Mouse (Mus musculus): ENCODE results near the gene Tmem121b. TPM values are rescaled to one million over a fixed set of nuclear protein-coding genes. Genes with fewer than 3 reads are reported as not detected.

Gene Tmem121b
- polyA plus RNA-seq, 1 experiment: not detected

DNA sequence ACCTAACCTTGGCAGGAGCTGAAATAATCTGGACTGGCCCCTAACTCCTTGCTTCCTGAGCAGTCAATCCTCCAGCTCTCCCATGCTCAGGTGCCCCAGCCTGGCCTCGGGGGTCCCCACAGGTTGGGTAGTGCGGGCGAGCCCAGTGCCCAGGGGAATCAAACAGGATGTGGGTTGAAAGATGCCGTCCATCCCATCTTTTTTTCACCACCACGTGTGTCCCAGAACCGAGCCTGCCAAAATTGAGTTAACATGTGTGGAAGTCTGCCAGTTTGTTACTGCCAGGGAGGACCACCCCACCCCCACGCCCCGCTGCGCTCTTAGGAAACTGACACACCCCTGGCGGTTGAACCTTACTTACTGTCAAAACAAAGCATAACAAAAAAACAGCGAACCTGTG, 29.7 kb downstream of the Tmem121b start:
- peaks cover 10% of the 10 kb centered on the region for H3K36me3 ChIP-seq (ENCODE audit: control insufficient read depth)
- H3K9me3 ChIP-seq (ENCODE audit: control insufficient read depth, low read length): no peaks in the 10 kb centered on the region
- peaks cover 20% of the 10 kb centered on the region for H3K27me3 ChIP-seq (ENCODE audit: control insufficient read depth)
- peaks cover 42% of the 10 kb centered on the region for H3K4me1 ChIP-seq (ENCODE audit: control insufficient read depth)
- no peak for TF ChIP-seq TAL1 (IDR thresholded peaks at IDR 0.05; ENCODE audit: low read length)
- TF ChIP-seq GATA1 (IDR thresholded peaks at IDR 0.05; ENCODE audit: low read length): no peak
- H3K4me3 ChIP-seq (replicated peaks): peak overlapping the region; percentile 85

DNA sequence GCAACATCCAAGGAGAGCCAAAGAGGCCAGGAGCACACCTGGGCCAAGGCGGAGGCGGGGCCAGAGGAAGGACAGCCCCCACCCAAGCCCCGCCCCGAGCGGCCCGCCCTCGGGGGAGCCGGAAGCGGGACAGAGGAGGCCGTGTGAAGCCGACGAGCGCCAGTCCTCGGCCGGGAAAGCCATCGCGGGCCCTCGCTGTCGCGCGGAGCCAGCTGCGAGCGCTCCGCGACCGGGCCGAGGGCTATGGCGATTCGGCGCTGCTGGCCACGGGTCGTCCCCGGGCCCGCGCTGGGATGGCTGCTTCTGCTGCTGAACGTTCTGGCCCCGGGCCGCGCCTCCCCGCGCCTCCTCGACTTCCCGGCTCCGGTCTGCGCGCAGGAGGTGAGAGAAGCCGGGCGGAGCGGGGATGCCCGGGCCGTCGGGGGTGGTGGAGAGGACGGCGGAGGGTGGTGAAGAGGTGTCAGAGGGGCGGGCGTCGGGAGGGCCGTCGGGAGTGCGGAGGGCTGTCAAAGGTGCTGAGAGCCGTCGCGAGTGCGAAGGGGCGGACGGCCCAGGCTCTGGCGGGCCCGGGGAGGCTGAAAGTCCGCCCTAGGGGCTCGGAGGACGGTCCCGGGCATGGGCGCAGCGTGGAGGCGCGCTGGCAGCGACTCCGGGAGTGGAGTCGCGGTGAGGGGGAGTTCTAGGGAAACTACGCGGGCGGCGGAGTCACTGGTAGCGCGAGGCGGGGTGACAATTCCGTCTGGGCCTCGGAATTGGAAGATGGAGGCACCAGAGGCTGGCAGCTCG, 30.3 kb downstream of the Tmem121b start, which contains the start of gene Il17ra:
TSS of gene Il17ra (plus strand) at position 162 of the 786 bp plus-strand sequence.
- Histone ChIP-seq H3K4me1 (ENCODE audit: control insufficient read depth) (peaks cover 42% of the 10 kb centered on the region), H3K9me3 (ENCODE audit: control insufficient read depth, low read length) (no peaks in the 10 kb centered on the region), H3K27me3 (ENCODE audit: control insufficient read depth) (peaks cover 20% of the 10 kb centered on the region), H3K4me3 (replicated peaks) (peak within 1 kb of the TSS; percentile 85), H3K36me3 (ENCODE audit: control insufficient read depth) (peaks cover 10% of the 10 kb centered on the region)
- TF ChIP-seq GATA1 (IDR thresholded peaks at IDR 0.05; ENCODE audit: low read length): no peak
- no peak for TF ChIP-seq TAL1 (IDR thresholded peaks at IDR 0.05; ENCODE audit: low read length)

DNA sequence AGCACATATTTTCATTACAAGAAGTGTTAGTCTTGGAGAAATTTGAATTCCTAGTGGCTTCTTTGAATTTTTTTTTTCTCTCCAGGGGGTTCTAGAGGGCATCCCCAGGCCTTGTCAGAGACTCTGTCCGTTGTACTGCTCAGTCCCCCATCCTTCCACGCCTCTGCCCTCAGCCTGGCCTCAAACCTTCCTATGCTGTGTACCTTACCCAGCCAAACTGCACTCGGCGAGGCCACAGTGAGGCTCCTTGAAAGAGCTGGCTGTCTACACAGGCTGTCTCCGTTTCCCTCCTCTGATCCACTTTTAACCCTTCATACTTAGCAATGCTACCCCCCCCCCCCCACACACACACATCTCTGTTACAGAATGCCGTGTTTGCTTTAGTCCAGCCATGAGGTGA, 31.4 kb downstream of the Tmem121b start:
- TF ChIP-seq TAL1 (IDR thresholded peaks at IDR 0.05; ENCODE audit: low read length) (no peak), GATA1 (IDR thresholded peaks at IDR 0.05; ENCODE audit: low read length) (no peak)
- H3K36me3 ChIP-seq (ENCODE audit: control insufficient read depth): peaks cover 10% of the 10 kb centered on the region
- H3K9me3 ChIP-seq (ENCODE audit: control insufficient read depth, low read length): no peaks in the 10 kb centered on the region
- H3K27me3 ChIP-seq (ENCODE audit: control insufficient read depth): peaks cover 20% of the 10 kb centered on the region
- H3K4me1 ChIP-seq (ENCODE audit: control insufficient read depth): peaks cover 42% of the 10 kb centered on the region
- no peak overlapping the region for H3K4me3 ChIP-seq (replicated peaks)

DNA sequence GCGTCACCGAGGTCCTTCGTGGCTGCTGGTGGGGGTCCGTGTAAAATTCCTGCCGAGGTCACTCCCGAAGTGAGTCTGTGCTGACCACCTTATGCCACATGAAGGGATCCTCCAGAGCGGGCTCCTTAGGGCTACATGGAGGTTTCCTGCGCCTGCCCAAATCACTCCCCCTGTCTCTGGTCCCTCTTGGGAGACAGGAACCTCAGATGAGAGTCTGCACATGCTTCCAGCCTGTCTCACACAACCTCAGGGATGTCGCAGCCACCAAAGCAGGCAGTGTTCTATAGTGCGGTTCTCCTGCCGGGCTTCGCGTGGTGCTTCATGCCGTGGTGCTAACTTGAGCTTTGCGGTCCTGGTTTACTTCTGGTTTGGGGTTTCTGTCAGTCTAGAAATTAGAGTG, 32.4 kb downstream of the Tmem121b start:
- H3K4me3 ChIP-seq (replicated peaks): no peak overlapping the region
- peaks cover 5% of the 10 kb centered on the region for H3K36me3 ChIP-seq (ENCODE audit: control insufficient read depth)
- peaks cover 32% of the 10 kb centered on the region for H3K4me1 ChIP-seq (ENCODE audit: control insufficient read depth)
- no peaks in the 10 kb centered on the region for H3K9me3 ChIP-seq (ENCODE audit: control insufficient read depth, low read length)
- peaks cover 20% of the 10 kb centered on the region for H3K27me3 ChIP-seq (ENCODE audit: control insufficient read depth)
- TF ChIP-seq GATA1 (IDR thresholded peaks at IDR 0.05; ENCODE audit: low read length) (no peak), TAL1 (IDR thresholded peaks at IDR 0.05; ENCODE audit: low read length) (no peak)

DNA sequence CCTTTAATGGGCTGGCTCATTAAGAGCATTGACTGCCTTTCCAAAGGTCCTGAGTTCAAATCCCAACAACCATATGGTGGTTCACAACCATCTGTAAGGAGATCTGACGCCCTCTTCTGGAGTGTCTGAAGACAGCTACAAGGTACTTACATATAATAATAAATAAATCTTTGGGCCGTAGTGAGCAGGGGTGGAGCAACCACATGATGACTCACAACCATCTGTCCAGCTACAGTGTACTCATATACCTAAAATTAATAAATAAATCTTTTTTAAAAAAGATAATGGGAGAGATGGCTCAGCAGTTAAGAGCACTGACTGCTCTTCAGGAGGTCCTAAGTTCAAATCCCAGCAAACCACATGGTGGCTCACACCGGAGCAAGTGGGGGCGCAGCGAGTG, 35.9 kb downstream of the Tmem121b start:
- no peak for TF ChIP-seq TAL1 (IDR thresholded peaks at IDR 0.05; ENCODE audit: low read length)
- no peak overlapping the region for H3K4me3 ChIP-seq (replicated peaks)
- peaks cover 24% of the 10 kb centered on the region for H3K27me3 ChIP-seq (ENCODE audit: control insufficient read depth)
- peaks cover 16% of the 10 kb centered on the region for H3K4me1 ChIP-seq (ENCODE audit: control insufficient read depth)
- no peaks in the 10 kb centered on the region for H3K36me3 ChIP-seq (ENCODE audit: control insufficient read depth)
- H3K9me3 ChIP-seq (ENCODE audit: control insufficient read depth, low read length): no peaks in the 10 kb centered on the region

DNA sequence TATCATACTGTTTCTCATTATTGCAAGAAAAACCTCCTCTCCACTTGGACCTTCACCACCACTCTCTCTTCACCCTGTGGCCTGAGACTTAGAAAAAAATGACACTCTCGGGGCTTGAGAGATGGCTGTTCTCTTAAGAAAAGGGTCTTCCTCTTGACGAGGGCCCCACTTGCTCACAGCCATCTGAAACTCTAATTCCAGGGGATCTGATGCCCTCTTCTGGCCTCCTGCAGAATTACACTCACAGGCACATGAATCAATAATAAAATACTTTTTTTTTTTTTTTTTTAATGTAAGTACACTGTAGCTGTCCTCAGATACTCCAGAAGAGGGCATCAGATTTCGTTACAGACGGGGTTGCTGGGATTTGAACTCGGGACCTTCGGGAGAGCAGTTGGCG, 36.5 kb downstream of the Tmem121b start:
- Histone ChIP-seq H3K27me3 (ENCODE audit: control insufficient read depth) (peaks cover 19% of the 10 kb centered on the region), H3K9me3 (ENCODE audit: control insufficient read depth, low read length) (no peaks in the 10 kb centered on the region), H3K36me3 (ENCODE audit: control insufficient read depth) (no peaks in the 10 kb centered on the region), H3K4me1 (ENCODE audit: control insufficient read depth) (peaks cover 15% of the 10 kb centered on the region), H3K4me3 (replicated peaks) (no peak overlapping the region)
- no peak for TF ChIP-seq TAL1 (IDR thresholded peaks at IDR 0.05; ENCODE audit: low read length)
- no peak for TF ChIP-seq GATA1 (IDR thresholded peaks at IDR 0.05; ENCODE audit: low read length)

DNA sequence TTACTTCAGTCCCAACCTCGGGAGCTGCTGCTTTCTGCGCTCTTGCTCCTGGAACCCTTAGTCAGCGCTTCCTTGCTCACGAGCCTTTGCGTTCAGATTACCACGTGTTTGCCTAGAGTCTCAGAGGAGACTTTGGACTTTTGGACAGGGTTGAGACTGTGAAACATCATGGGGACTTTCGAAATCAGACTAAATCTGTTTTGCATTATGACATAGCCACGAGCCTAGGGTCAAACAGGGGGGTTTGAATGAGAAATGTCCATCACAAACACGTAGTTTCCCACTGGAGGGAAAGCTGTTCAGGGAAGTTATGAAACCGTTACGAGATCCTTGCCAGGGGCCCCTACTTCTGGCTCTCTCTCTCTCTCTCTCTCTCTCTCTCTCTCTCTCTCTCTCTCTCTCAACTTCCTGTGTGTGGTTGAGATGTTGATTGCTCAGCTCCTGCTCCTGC, 39.0 kb downstream of the Tmem121b start:
- TF ChIP-seq GATA1 (IDR thresholded peaks at IDR 0.05; ENCODE audit: low read length): no peak
- TF ChIP-seq TAL1 (IDR thresholded peaks at IDR 0.05; ENCODE audit: low read length): no peak
- Histone ChIP-seq H3K9me3 (ENCODE audit: control insufficient read depth, low read length) (no peaks in the 10 kb centered on the region), H3K36me3 (ENCODE audit: control insufficient read depth) (no peaks in the 10 kb centered on the region), H3K4me3 (replicated peaks) (no peak overlapping the region), H3K27me3 (ENCODE audit: control insufficient read depth) (peaks cover 8% of the 10 kb centered on the region), H3K4me1 (ENCODE audit: control insufficient read depth) (peaks cover 18% of the 10 kb centered on the region)

DNA sequence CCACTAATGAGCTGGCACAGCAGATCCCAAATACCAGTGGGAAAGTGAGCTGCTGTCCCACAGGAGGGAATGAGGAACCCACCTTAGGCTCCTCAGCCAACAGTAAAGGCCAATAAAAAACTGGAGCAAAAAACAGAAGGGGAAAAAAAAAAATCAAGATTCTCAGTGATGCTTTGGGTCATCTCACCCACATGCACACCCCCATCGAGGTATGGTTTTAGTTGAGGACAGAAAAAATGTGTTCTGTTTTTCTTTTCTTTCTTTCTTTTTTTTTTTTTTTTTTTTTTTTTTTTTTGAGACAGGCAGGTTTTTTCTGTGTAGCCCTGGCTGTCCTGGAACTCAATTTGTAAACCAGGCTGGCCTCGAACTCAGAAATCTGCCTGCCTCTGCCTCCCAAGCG, 40.1 kb downstream of the Tmem121b start:
- Histone ChIP-seq H3K27me3 (ENCODE audit: control insufficient read depth) (peaks cover 8% of the 10 kb centered on the region), H3K36me3 (ENCODE audit: control insufficient read depth) (no peaks in the 10 kb centered on the region), H3K4me1 (ENCODE audit: control insufficient read depth) (peaks cover 18% of the 10 kb centered on the region), H3K9me3 (ENCODE audit: control insufficient read depth, low read length) (no peaks in the 10 kb centered on the region), H3K4me3 (replicated peaks) (no peak overlapping the region)
- TF ChIP-seq GATA1 (IDR thresholded peaks at IDR 0.05; ENCODE audit: low read length): no peak
- no peak for TF ChIP-seq TAL1 (IDR thresholded peaks at IDR 0.05; ENCODE audit: low read length)

DNA sequence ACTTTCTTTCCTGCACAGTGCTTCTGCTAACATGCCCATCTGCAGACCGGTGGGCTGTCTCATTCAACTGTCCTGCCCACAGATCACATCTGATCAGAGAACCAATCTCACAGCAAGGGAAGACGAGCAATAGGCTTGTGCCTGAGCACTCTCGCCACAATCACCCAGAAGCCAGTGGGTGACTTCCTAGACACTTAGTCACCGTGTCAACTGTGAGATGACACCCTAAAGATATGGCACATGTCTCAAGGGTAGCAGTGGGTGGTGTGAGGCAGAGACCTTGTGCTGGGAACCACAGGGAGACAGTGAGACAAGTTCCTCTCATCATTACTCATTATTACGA, 40.5 kb downstream of the Tmem121b start:
- Histone ChIP-seq H3K4me3 (replicated peaks) (no peak overlapping the region), H3K36me3 (ENCODE audit: control insufficient read depth) (no peaks in the 10 kb centered on the region), H3K27me3 (ENCODE audit: control insufficient read depth) (peaks cover 8% of the 10 kb centered on the region), H3K9me3 (ENCODE audit: control insufficient read depth, low read length) (no peaks in the 10 kb centered on the region), H3K4me1 (ENCODE audit: control insufficient read depth) (peaks cover 18% of the 10 kb centered on the region)
- TF ChIP-seq TAL1 (IDR thresholded peaks at IDR 0.05; ENCODE audit: low read length) (no peak), GATA1 (IDR thresholded peaks at IDR 0.05; ENCODE audit: low read length) (no peak)
